25 mouse cellular contexts compared by ENCODE assay signal in the genomic region with DNA sequence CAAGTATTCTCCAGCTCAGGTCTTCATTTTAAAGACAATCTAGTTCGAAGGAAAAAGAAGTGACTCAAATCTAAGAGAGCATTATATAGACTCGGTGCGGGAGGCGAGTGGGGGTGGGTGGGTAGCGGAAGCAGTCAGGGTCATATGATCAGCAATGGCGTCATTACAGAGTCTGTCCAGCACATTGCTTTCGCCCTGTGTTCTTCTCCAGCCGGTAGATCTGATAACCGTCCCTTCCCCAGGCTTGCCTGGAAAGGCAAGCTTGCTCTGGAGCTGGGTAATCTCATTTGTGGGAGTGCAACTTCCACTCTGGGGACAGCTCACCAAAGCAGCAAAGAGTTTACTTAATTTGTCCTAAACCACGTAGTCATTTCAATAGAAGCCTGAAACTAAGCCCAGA.
"Had no signal": no experiment of that assay in that cellular context is flagged by ENCODE, and none has a peak within 500 bp of the region (broad histone marks: within the 10 kb centered on the region; RNA-seq: fewer than 3 reads in every experiment).

No protein-coding gene starts in this region.

- H3K36me3 ChIP-seq: heart, embryonic 13.5 days; heart, embryonic 15.5 days; hindbrain, embryonic 13.5 days; hindbrain, embryonic 15.5 days; intestine, embryonic 15.5 days; kidney, embryonic 15.5 days; limb, embryonic 13.5 days; limb, embryonic 15.5 days; liver, embryonic 12.5 days had no signal

- H3K9me3 ChIP-seq: heart, embryonic 13.5 days; heart, embryonic 15.5 days; hindbrain, embryonic 13.5 days; hindbrain, embryonic 15.5 days; intestine, embryonic 15.5 days; kidney, embryonic 15.5 days; limb, embryonic 13.5 days; limb, embryonic 15.5 days; liver, embryonic 12.5 days had no signal

- H3K4me1 ChIP-seq: heart, embryonic 13.5 days; heart, embryonic 15.5 days; hindbrain, embryonic 13.5 days; hindbrain, embryonic 15.5 days; intestine, embryonic 15.5 days; kidney, embryonic 15.5 days; limb, embryonic 15.5 days had no signal

- H3K27ac ChIP-seq: heart, adult 2 months; heart, embryonic 13.5 days; heart, embryonic 15.5 days; hindbrain, embryonic 13.5 days; hindbrain, embryonic 15.5 days; intestine, embryonic 15.5 days; kidney, embryonic 15.5 days; kidney, postnatal 0 days; limb, embryonic 13.5 days; limb, embryonic 15.5 days; liver, embryonic 12.5 days; liver, embryonic 14.5 days had no signal

- H3K4me3 ChIP-seq: heart, adult 2 months; heart, embryonic 13.5 days; heart, embryonic 15.5 days; hindbrain, embryonic 13.5 days; hindbrain, embryonic 15.5 days; intestine, embryonic 15.5 days; kidney, embryonic 15.5 days; limb, embryonic 13.5 days; limb, embryonic 15.5 days; liver, embryonic 12.5 days had no signal

- ATAC-seq: inflammation-experienced regulatory T-cells, adult 6 months; intestine, embryonic 15.5 days; intestine, postnatal 0 days; liver, embryonic 12.5 days had no signal

- DNase-seq: gastrocnemius, postnatal 14 days; gastrocnemius, postnatal 36 days; heart, adult 2 months; heart, postnatal 14 days; heart, postnatal 36 days; kidney, adult 2 months; kidney, adult 9 months; kidney, postnatal 14 days; kidney, postnatal 36 days; layer of hippocampus, adult 9-11 months; layer of hippocampus, postnatal 36 days; left cerebral cortex, postnatal 4 days had no signal

- H3K27me3 ChIP-seq: heart, embryonic 13.5 days; heart, embryonic 15.5 days; hindbrain, embryonic 13.5 days; hindbrain, embryonic 15.5 days; intestine, embryonic 15.5 days; kidney, embryonic 15.5 days; limb, embryonic 15.5 days; liver, embryonic 12.5 days had no signal
